Mouse (Mus musculus): ENCODE data around the gene Sec14l3.

- TF ChIP-seq POLR2A (IDR thresholded peaks at IDR 0.05; ENCODE audit: borderline replicate concordance, extremely low read depth, low read depth, low read length) (no peak), CTCF (IDR thresholded peaks at IDR 0.05; ENCODE audit: insufficient read depth, low read length) (no peak)
These were observed 34.2 kb downstream of the Sec14l3 start for GRCm38 (mm10) chr11:4098816-4099215.

Data from lung, adult 2 months (tissue).